Mouse (Mus musculus) kidney, embryonic 14.5 days (tissue): ENCODE measurements at regions not wholly inside any gene's neighbourhood (a gene's known extent, or its start where the extent isn't known, plus 50 kb on each side); places are given as distances from the start of the nearest gene placed in this dataset.

ENCODE experiments used
- ATAC-seq: fragments of 200-750 bp; cut with Nextera tagmentation; 2 replicates; pipeline ENCODE4 v1.8.0; 2017; ENCODE audit warnings: moderate number of reproducible peaks, mild to moderate bottlenecking, moderate TSS enrichment, moderate library complexity; ENCODE audit not compliant: low FRiP score, low TSS enrichment
- H3K27ac ChIP-seq: fragments of 300-500 bp; sonication (generic); 2 replicates; pipeline ENCODE4 v1.5.1; 2014; ENCODE audit warnings: low read depth, mild to moderate bottlenecking, low read length, moderate library complexity, mixed read lengths
- H3K27me3 ChIP-seq: fragments of 300-500 bp; sonication (generic); 2 replicates; pipeline ENCODE4 v1.6.1; 2014; ENCODE audit warnings: mild to moderate bottlenecking, low read length; ENCODE audit not compliant: control insufficient read depth, insufficient read depth
- H3K36me3 ChIP-seq: fragments of 300-500 bp; sonication (generic); 2 replicates; pipeline ENCODE4 v1.6.1; 2014; ENCODE audit warnings: low read length, mixed read lengths; ENCODE audit not compliant: control insufficient read depth, insufficient read depth
- H3K4me1 ChIP-seq: fragments of 300-500 bp; sonication (generic); 2 replicates; pipeline ENCODE4 v1.6.1; 2014; ENCODE audit warnings: low read length, mixed read lengths; ENCODE audit not compliant: control insufficient read depth, insufficient read depth
- H3K4me2 ChIP-seq: fragments of 300-500 bp; sonication (generic); replicated peaks from 2 replicates; pipeline ENCODE4 v1.6.1; 2014; ENCODE audit warnings: low read depth, mild to moderate bottlenecking, low read length
- H3K4me3 ChIP-seq: fragments of 300-500 bp; sonication (generic); 2 replicates; pipeline ENCODE4 v1.5.1; 2014; ENCODE audit warnings: mild to moderate bottlenecking, low read length
- H3K9ac ChIP-seq: fragments of 300-500 bp; sonication (generic); 2 replicates; pipeline ENCODE4 v1.6.1; 2014; ENCODE audit warnings: low read depth, mild to moderate bottlenecking, low read length, moderate library complexity
- H3K9me3 ChIP-seq: fragments of 300-500 bp; sonication (generic); 2 replicates; pipeline ENCODE4 v1.6.1; 2016; ENCODE audit warnings: low read length; ENCODE audit not compliant: control insufficient read depth
- WGBS: fragments of 180-500 bp; shearing (Covaris S2); extraction: QIAGEN DNeasy Blood & Tissue Kit; methylation state at CpG from one replicate; pipeline ENCODE4 v1.1.7; 2014; 5-methylcytosine and 5-hydroxymethylcytosine counted together

DNA sequence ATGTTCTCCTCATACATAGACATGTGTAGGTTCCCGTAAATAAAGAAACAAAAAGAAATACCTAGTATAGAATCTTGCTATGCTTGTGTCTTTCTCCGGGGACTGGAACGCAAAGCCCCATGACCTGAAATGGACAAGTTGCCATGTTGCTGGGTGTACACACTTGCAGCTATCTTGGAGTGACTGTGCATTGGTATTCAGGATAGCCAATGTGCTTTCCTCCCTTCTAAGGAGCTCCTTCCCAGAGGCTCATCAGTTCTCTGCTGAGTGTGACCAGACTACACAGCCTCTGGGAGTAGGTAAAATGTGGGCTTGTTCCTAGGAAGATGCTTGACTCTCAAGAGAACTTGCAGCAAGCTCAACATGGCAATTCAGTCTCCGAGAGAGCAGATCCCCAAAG lies 220.3 kb downstream of the Enc1 start:
- Histone ChIP-seq H3K4me1 (no peaks in the 10 kb centered on the region), H3K9ac (no peak overlapping the region), H3K36me3 (no peaks in the 10 kb centered on the region), H3K4me3 (no peak overlapping the region), H3K27ac (no peak overlapping the region), H3K4me2 (no peak overlapping the region), H3K9me3 (no peaks in the 10 kb centered on the region), H3K27me3 (no peaks in the 10 kb centered on the region)
- ATAC-seq: no peak
- 95% methylated on average over 4 of the region's 4 CpGs for WGBS

DNA sequence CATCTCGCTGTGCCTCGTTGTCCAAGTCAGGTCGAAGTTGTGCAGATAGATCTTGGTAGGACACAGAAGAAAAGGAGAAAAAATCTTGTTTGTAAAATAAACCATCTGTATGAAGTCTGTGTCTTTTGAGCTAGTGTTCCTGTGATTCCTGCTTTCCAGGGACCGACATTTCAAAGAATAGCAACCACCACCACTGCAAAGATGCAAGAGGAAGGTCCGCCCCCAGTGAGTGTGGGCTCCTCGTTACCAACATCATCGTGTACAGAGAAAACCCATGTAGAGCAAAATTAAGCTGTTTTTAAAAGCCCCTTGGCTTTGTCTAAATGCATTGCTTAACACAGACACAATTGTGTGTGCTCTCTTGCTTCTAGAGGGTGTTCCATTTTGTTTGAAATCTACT lies 218.2 kb downstream of the Enc1 start:
- H3K4me1 ChIP-seq: no peaks in the 10 kb centered on the region
- no peaks in the 10 kb centered on the region for H3K27me3 ChIP-seq
- H3K9me3 ChIP-seq: no peaks in the 10 kb centered on the region
- no peaks in the 10 kb centered on the region for H3K36me3 ChIP-seq
- H3K9ac ChIP-seq: no peak overlapping the region
- H3K4me3 ChIP-seq: no peak overlapping the region
- ATAC-seq: no peak
- H3K4me2 ChIP-seq: no peak overlapping the region
- H3K27ac ChIP-seq: no peak overlapping the region
- 95% methylated on average over 7 of the region's 7 CpGs for WGBS

DNA sequence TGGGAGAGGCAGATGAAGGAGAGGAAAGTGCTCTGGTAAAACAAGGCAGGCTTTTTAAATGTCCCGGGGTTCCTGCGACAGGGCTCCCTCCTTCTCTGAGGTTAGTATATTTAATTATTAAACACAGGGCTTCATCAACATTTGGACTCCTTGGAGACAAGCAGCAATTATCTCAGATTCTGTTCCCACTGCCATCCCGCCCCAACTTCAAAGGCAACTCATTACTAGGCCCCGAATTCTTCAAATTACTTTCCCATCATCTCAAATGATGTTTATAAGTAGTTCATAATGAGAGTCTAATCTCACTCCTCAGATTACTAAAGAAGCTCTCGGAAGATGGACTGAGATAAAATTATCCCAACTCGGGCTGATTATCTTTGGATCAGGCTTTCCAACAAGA lies 215.1 kb downstream of the Enc1 start:
- Histone ChIP-seq H3K27ac (no peak overlapping the region), H3K4me1 (0 out of 2 replicates have a peak, but pooled peaks cover 8% of the 10 kb centered on the region), H3K9me3 (no peaks in the 10 kb centered on the region), H3K4me3 (no peak overlapping the region), H3K27me3 (no peaks in the 10 kb centered on the region), H3K36me3 (no peaks in the 10 kb centered on the region), H3K4me2 (no peak overlapping the region), H3K9ac (no peak overlapping the region)
- ATAC-seq: no peak
- 50% methylated on average over 6 of the region's 6 CpGs for WGBS

DNA sequence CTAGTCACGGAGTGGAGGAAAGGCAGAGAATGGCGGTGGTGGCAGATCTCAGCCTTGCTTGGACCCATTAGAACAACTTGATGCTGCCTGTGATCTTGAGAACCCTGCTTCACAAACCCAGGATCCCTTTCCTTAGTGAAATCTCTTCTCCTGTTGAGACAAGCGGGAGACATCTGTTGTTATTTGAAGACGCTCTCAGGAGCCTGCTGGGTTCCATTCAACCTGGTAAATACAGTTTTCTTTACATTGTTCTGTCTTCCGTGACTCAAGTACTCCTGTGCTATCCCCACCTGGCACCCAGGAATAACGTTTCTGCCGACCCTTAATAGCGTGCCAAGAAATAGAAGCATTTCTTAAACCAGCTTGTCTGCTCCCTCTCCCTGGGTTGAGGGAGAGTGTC lies 213.8 kb downstream of the Enc1 start:
- no peaks in the 10 kb centered on the region for H3K9me3 ChIP-seq
- no peaks in the 10 kb centered on the region for H3K36me3 ChIP-seq
- no peak overlapping the region for H3K27ac ChIP-seq
- H3K27me3 ChIP-seq: no peaks in the 10 kb centered on the region
- H3K4me3 ChIP-seq: no peak overlapping the region
- ATAC-seq: no peak
- no peak overlapping the region for H3K4me2 ChIP-seq
- H3K4me1 ChIP-seq: peaks cover 8% of the 10 kb centered on the region; the same call in 1 of the 2 replicates
- 85% methylated on average over 8 of the region's 8 CpGs for WGBS
- H3K9ac ChIP-seq: no peak overlapping the region

DNA sequence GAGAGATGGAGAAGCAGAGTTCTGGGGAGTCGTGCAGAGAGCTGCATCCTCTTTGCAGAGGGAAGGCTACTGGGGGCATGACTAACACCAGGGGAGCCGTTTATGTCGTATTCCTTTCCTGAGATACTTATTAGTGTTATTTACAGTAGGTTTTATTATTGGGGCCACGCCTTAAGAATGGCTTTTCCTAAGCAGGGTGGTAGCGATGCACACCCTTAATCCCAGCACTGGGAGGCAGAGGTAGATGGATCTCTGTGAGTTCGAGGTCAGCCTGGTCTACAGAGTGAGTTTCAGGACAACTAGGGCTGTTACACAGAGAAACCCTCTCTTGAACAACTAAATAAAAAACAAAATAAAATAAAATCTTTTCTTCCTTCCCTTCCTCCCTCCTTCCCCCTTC lies 212.6 kb downstream of the Enc1 start:
- Histone ChIP-seq H3K9ac (no peak overlapping the region), H3K27me3 (no peaks in the 10 kb centered on the region), H3K4me3 (no peak overlapping the region), H3K27ac (no peak overlapping the region), H3K4me2 (no peak overlapping the region), H3K9me3 (no peaks in the 10 kb centered on the region), H3K4me1 (peaks cover 8% of the 10 kb centered on the region; the same call in 1 of the 2 replicates), H3K36me3 (no peaks in the 10 kb centered on the region)
- no peak for ATAC-seq
- WGBS: 39% methylated on average over 6 of the region's 6 CpGs

DNA sequence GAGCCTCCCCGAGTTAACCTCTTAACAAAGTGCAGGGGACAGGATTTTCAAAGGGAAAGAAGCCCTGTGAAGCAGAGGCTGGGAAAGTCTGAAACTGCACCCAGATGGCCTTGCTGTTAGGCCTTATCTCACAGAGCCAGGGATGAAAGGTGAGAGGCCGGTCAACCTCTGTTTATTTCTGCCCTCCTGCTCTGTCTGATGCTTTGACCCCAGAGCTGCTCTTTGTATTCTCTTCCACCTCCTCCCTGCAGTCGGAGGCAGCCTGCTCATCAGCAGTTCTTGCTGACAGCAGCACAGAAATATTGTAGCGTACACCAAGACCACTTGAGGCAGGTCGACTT lies 212.2 kb downstream of the Enc1 start:
- ATAC-seq: no peak
- peaks cover 8% of the 10 kb centered on the region; the same call in 1 of the 2 replicates for H3K4me1 ChIP-seq

DNA sequence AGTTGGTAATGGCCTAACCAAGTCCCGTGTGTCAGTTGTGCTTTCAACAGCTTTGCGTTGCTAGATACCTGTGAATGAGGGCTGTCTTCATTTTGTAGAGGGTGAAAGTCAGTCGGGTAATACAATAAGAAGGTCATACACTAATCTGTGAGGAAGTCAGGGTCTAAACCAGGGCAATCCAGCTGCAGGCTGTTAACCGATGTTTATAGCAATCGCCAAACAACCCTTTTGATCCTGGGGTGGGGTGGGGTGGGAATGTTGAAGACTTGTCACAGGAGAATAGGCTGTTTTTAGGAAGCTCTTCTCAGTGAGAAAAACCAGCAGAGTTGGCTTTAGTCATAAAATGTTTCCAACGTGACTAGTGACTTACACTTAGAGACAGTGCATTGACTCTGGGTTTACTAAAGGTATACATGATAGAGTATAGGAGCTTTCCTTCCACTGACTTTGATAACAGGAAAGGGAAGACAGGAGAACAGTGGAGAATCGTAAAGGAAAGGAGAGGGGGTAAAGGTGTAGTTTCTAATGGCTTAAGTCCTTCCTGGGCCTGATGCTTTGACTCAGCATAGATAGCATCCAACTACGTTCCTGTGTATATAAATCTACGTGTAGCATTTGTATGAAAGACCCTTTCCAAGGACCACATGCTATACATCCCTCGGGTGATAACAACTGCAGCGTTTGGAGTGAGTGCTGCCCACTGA lies 211.6 kb downstream of the Enc1 start:
- peaks cover 8% of the 10 kb centered on the region; the same call in 1 of the 2 replicates for H3K4me1 ChIP-seq
- no peaks in the 10 kb centered on the region for H3K36me3 ChIP-seq
- H3K27me3 ChIP-seq: no peaks in the 10 kb centered on the region
- no peak overlapping the region for H3K4me3 ChIP-seq
- ATAC-seq: no peak
- no peak overlapping the region for H3K4me2 ChIP-seq
- WGBS: 28% methylated on average over 11 of the region's 11 CpGs
- no peaks in the 10 kb centered on the region for H3K9me3 ChIP-seq
- no peak overlapping the region for H3K9ac ChIP-seq
- H3K27ac ChIP-seq: no peak overlapping the region

More for the DNA sequence above, 212.2 kb downstream of the Enc1 start:
- H3K9me3 ChIP-seq: no peaks in the 10 kb centered on the region
- H3K4me2 ChIP-seq: no peak overlapping the region
- no peaks in the 10 kb centered on the region for H3K36me3 ChIP-seq
- no peak overlapping the region for H3K27ac ChIP-seq
- no peak overlapping the region for H3K9ac ChIP-seq
- no peak overlapping the region for H3K4me3 ChIP-seq
- WGBS: 13% methylated on average over 5 of the region's 5 CpGs
- no peaks in the 10 kb centered on the region for H3K27me3 ChIP-seq

DNA sequence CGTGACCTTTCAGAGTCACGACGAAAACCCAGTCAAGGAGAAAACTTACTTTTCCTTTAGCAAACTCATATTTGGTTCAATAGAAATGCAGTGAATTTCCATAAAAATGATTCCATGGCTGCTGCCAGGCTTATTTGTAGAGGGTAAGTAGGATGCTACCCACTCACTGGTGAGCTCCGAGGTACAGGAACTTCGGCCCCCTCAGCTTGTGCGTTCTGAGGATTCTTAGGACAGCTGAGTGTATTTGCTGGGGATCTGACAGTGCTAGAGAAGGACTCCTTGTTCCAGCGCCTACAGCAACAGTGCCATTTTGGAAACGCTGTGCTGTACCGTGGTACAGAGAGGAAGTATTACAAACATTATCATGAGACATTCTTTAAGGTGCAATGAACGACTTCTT lies 210.4 kb downstream of the Enc1 start:
- H3K4me2 ChIP-seq: no peak overlapping the region
- H3K4me3 ChIP-seq: no peak overlapping the region
- peaks cover 8% of the 10 kb centered on the region; the same call in 1 of the 2 replicates for H3K4me1 ChIP-seq
- H3K9ac ChIP-seq: no peak overlapping the region
- H3K27ac ChIP-seq: no peak overlapping the region
- WGBS: 77% methylated on average over 10 of the region's 10 CpGs
- no peak for ATAC-seq
- no peaks in the 10 kb centered on the region for H3K27me3 ChIP-seq
- no peaks in the 10 kb centered on the region for H3K36me3 ChIP-seq
- H3K9me3 ChIP-seq: no peaks in the 10 kb centered on the region

DNA sequence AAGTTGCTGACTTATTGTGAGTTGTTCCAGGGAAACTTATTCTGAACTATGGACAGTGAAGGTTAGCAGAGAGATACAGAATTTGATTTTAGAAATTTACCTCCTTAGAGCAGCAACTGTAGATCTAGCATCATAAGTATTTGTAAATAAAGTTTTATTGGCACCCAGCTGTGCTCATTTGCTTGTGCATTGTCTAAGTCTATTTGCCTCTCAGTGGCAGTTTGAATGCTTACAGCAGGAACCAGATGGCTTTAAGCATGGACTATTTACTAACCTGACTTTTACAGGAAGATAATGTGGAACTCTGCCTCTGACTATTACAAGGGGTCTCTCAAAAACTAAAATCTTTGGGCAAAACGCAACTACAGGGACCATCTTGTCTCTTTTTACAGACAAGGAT lies 207.2 kb downstream of the Enc1 start:
- Histone ChIP-seq H3K36me3 (no peaks in the 10 kb centered on the region), H3K9ac (no peak overlapping the region), H3K4me2 (no peak overlapping the region), H3K27ac (no peak overlapping the region), H3K4me3 (no peak overlapping the region), H3K27me3 (no peaks in the 10 kb centered on the region), H3K9me3 (no peaks in the 10 kb centered on the region), H3K4me1 (peaks cover 8% of the 10 kb centered on the region; the same call in 1 of the 2 replicates)
- ATAC-seq: no peak
- 92% methylated on average over 1 of the region's 1 CpGs for WGBS
